Mouse (Mus musculus) right cerebral cortex, adult 2 months (tissue): Measurements from ENCODE around the gene Zfp300.
A peak's percentile ranks its signal among the peaks of the same experiment; 100 is the strongest.

Experiments
- DNase-seq, 2 experiments: peaks; one replicate each; pipeline ENCODE4 v3.0.0; 2021 to 2022; ENCODE audit warnings: low spot score in 2 of 2

Zfp300 gene

DNA sequence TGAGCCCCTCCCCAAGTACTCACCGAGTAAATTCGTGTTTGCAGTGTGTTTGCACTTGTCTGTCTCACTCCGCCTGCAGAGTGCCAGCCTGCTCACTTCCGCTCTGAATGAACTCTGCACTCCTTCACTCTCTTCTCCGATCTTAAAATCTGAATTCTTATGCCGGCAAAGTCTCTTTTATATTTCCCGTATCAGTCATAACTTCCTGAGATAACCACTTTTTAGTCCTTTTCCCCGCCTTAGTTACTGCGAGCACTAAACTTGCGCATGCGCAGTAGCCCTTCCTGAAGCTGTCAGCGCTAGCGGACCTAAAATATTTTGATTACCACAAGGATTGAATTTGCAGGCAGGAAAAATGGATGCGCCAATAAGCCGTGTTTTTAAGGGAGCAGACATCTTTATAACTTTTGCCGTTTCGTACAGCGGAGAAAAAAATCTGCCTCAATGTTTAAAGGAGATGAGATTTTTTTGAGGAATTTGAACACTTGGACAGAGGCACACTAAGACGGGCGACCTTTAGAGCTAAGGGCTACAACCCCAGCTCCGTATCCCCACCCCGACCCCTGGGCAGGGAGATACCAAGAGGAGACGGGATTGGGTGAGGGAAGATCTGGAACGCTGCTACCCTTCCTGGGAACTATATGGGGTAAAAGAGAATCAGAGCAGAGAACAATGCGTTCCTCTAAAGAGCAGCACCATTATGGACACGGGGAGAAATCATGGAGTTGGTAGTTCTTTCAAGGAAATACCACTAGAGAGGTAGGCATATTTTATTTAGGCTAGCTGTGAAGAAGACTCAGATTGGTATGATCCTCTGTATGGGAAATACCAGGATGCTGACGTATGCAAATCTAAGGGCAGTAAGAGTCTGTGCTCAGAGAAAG, at the start of gene Zfp300:
Zfp300 (minus strand) TSS at position 545 of the 884 bp plus-strand sequence.
- peak; percentile 59 to 69 for DNase-seq

DNA sequence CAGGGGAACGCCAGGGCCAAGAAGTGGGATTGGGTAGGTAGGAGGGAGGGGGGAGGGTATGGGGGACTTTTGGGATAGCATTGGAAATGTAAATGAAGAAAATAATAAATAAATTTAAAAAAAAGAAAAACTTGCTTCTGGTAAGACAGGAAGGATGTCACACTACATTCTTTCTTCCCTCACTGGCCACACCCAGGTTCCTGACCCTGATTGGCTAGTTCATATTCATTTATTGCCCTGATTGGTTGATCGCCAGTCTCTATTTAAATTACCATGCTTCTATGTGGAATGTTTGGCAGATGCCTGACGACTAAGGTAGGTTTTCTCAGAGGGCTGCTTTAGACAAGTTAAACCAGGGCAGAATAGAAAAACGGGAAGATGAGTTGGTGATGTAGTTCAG, 26.2 kb upstream of the Zfp300 start, which contains the start of gene Ssxa1:
Ssxa1 (plus strand) TSS at position 301 of the 400 bp plus-strand sequence.
- DNase-seq: no peak

DNA sequence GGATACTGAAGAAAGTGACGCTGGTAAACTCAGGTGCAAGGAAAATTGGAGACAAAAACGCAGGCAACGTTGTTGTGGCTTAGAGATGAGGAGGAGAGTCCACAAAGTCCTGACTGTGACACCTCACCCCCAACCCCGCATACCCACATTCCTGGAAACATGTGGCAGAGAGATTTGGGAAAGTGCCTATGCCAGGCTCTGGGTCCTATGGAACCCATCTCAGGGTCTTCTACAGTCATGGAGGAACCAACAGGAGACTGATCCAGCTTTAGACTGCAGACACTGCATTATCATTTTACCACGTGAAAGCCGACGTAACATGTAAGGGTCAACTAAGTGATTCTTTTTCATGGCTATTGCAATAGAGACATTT, 526 bp upstream of the Zfp300 start:
- DNase-seq: no peak

DNA sequence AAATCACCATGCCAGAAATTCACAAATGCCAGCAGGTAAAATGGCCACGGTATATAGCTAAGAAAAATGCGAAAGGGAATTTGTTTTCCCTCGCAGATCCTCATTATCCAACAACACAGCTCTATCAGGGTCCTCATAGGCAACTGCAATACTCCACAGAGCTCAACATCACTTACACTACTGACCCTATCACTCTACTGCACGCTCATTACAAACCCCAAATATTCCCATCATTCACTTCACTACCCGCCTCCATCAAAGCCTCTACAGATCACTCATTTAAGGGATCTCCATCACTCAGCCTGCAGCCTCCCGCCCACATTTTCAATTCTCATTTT, 713 bp downstream of the Zfp300 start:
- DNase-seq: no peak

DNA sequence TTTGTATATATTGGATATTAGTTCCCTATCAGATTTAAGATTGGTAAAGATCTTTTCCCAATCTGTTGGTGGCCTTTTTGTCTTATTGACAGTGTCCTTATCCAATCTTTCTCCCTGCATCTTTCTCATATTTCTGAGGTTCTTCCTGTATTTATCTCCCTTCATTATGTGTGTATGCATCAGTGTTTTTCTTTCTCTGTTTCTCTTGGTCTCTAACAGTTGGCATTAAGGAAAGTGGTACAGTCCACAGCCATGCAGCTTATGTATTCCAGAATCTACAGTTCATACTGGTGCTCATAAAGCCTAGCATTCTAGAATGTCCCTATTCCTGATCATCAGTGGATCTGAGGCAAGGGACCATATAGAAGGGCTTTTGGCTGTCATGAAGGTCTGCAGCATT, 21.2 kb downstream of the Zfp300 start, which contains the start of gene Spaca5:
Spaca5 (plus strand) TSS at position 301 of the 400 bp plus-strand sequence.
- no peak for DNase-seq

DNA sequence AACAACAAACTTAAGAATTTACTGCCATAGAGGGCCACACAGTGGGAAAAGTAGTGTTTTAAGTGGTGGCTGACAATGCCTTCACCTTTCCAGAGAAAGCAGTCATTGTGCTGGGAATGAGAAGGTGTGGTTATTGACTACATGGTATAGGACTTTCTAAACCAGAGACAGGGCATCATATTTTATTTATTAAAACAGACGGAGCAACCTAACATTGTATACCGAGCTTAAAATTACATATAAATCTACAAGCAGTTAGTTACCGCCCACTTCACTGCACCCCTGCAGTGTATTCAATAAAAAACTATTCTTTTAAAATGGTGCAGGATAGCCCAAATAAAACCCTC, 26.8 kb downstream of the Zfp300 start:
- no peak for DNase-seq

DNA sequence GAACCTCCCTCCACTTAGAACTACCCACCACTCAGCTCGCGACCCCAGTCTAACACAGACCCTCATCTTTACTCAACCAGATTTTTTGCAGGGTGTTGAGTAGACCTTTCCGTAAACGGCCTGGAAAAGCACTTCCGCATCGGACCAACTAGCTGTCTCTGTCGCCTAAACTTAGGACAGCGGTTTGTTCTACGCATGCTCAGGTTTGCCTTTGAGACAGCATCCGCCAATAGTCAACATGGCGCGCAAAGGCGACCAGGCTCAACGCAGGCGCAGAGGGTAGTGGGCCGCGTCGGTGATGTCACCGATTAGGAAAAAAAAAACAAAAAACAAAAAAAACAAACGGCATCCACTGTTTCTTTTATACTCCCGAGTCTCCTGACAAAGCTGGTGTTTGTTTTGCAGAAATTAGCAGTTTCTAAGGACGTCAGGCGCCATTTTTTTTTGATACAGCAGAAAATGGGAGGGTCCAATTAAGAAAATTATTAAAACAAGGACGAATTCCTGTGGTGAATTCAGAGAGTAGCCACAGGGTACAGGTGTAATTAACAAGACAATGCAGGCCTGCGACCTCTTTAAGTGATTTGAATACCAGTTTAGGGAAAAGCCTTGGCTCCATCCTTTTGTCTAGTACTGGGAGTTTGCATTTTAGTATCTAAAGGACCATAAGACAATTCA, 27.3 kb downstream of the Zfp300 start, which contains the start of gene Zfp182:
Zfp182 (minus strand) TSS at position 451 of the 678 bp plus-strand sequence.
- DNase-seq: peak; percentile 77 to 79

DNA sequence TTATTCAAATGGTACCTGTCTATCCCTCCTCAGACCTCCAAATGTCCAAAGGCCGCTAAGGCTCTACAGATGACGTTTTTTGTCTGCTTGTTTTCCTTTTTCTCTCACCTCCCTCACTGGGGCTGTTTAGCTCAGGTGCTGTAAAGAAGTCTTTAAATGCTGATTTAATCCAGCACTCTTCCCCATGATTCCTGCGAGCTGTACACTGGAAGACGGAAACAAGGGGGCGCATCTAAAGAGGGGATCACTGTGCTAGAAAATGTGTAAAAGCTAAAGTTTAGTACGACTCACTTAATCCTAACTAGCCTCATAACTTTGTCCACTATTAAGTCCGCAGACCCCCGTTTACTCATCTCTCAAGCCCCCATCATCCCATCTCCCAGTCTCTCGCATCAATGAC, 27.9 kb downstream of the Zfp300 start:
- no peak for DNase-seq
